Mouse (Mus musculus) forebrain, embryonic 11.5 days (tissue): ENCODE measurements at regions not wholly inside any gene's neighbourhood (a gene's known extent, or its start where the extent isn't known, plus 50 kb on each side); places are given as distances from the start of the nearest gene placed in this dataset.

Experiments
- ATAC-seq: fragments of 200-750 bp; cut with Nextera tagmentation; replicated peaks from 2 replicates; pipeline ENCODE4 v1.8.0; 2017; ENCODE audit warnings: moderate TSS enrichment; ENCODE audit not compliant: low FRiP score
- DNase-seq: peaks from one replicate; pipeline ENCODE4 v3.0.0-alpha.2; 2017; ENCODE audit warnings: low spot score
- H3K27ac ChIP-seq: fragments of 300-500 bp; sonication (generic); 2 replicates; pipeline ENCODE4 v1.5.1; 2014; ENCODE audit warnings: low read depth, low read length
- H3K27me3 ChIP-seq: fragments of 300-500 bp; sonication (generic); 2 replicates; pipeline ENCODE4 v1.6.1; 2014; ENCODE audit warnings: mild to moderate bottlenecking, low read length, mixed read lengths; ENCODE audit not compliant: control insufficient read depth, insufficient read depth
- H3K36me3 ChIP-seq: fragments of 300-500 bp; sonication (generic); 2 replicates; pipeline ENCODE4 v1.6.1; 2014; ENCODE audit warnings: mild to moderate bottlenecking, low read length, moderate library complexity, mixed read lengths; ENCODE audit not compliant: control insufficient read depth, insufficient read depth
- H3K4me1 ChIP-seq: fragments of 300-500 bp; sonication (generic); replicated peaks from 2 replicates; pipeline ENCODE4 v1.6.1; 2014; ENCODE audit warnings: low read length, mixed read lengths; ENCODE audit not compliant: control insufficient read depth, insufficient read depth
- H3K4me2 ChIP-seq: fragments of 300-500 bp; sonication (generic); 2 replicates; pipeline ENCODE4 v1.6.1; 2014; ENCODE audit warnings: low read depth, mild to moderate bottlenecking, low read length, moderate library complexity, mixed read lengths; ENCODE audit not compliant: severe bottlenecking
- H3K4me3 ChIP-seq: fragments of 300-500 bp; sonication (generic); 2 replicates; pipeline ENCODE4 v1.5.1; 2014; ENCODE audit warnings: low read depth, low read length
- H3K9ac ChIP-seq: fragments of 300-500 bp; sonication (generic); 2 replicates; pipeline ENCODE4 v1.6.1; 2014; ENCODE audit warnings: low read length
- H3K9me3 ChIP-seq: fragments of 300-500 bp; sonication (generic); 2 replicates; pipeline ENCODE4 v1.6.1; 2016; ENCODE audit warnings: low read length, mixed read lengths; ENCODE audit not compliant: control insufficient read depth
- WGBS: fragments of 180-500 bp; shearing (Covaris S2); extraction: QIAGEN DNeasy Blood & Tissue Kit; methylation state at CpG from one replicate; pipeline ENCODE4 v1.1.7; 2014; 5-methylcytosine and 5-hydroxymethylcytosine counted together

DNA sequence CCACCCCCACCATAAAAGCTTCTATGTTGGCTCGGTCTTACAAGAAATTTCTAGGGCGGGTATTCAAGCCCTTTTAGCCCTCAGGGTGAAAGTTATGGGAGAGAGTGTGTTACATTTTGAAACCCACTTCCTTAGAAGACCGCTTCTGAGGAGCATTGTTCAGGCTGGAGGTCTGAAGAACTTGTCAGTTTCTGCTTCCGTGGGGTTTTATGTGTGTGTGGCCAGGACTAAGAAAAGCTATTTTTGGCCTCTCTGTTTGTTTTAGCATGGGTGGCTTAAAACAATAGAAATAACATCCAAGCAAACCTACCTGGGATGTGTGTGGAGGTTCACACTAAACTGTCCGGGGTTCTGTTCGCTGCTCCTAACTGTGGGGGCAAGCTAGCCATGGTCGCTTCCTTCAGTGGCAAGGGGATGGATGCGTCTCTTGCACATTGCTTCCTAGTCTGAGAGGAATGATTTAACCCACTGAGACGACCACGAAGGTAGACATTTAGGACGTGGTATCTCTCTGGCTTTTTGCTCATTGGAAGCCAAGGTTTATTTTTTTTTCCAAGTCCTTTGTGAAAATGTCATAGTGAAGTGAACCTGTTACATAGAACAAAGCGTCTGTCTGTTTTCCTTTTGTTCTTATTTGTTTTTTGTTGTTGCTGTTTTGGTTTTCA lies 298.4 kb downstream of the Vrk1 start:
- WGBS, result 79% methylated on average over 12 of the region's 12 CpGs
- Histone ChIP-seq H3K36me3 (no peaks in the 10 kb centered on the region), H3K9ac (no peak overlapping the region), H3K4me3 (no peak overlapping the region), H3K9me3 (no peaks in the 10 kb centered on the region), H3K4me2 (no peak overlapping the region), H3K27ac (no peak overlapping the region), H3K27me3 (peaks cover 4% of the 10 kb centered on the region; the same call in 1 of the 2 replicates), H3K4me1 (peaks cover 4% of the 10 kb centered on the region; the same call in 1 of the 2 replicates)
- ATAC-seq (no peak), DNase-seq (no peak)

- ATAC-seq (no peak), DNase-seq (no peak)
- Histone ChIP-seq H3K4me3 (no peak overlapping the region), H3K27me3 (peaks cover 4% of the 10 kb centered on the region; the same call in 1 of the 2 replicates), H3K27ac (no peak overlapping the region), H3K4me1 (peaks cover 4% of the 10 kb centered on the region; the same call in 1 of the 2 replicates), H3K36me3 (no peaks in the 10 kb centered on the region), H3K4me2 (no peak overlapping the region), H3K9me3 (no peaks in the 10 kb centered on the region), H3K9ac (no peak overlapping the region)
- 82% methylated on average over 25 of the region's 25 CpGs for WGBS
Observed at GRCm38 (mm10) chr12:106308956-106309610, 299.1 kb downstream of the Vrk1 start.

GRCm38 (mm10) chr12:106310171-106310570 lies 300.1 kb downstream of the Vrk1 start:
- 32% methylated on average over 6 of the region's 6 CpGs for WGBS
- peaks cover 6% of the 10 kb centered on the region; the same call in 1 of the 2 replicates for H3K4me1 ChIP-seq
- no peak overlapping the region for H3K27ac ChIP-seq
- no peaks in the 10 kb centered on the region for H3K9me3 ChIP-seq
- H3K4me2 ChIP-seq, result peak overlapping the region; percentile 74; the same call in 1 of the 2 replicates
- DNase-seq, result no peak
- H3K4me3 ChIP-seq, result no peak overlapping the region
- peaks cover 4% of the 10 kb centered on the region; the same call in 1 of the 2 replicates for H3K27me3 ChIP-seq
- H3K36me3 ChIP-seq, result no peaks in the 10 kb centered on the region
- H3K9ac ChIP-seq, result no peak overlapping the region
- no peak for ATAC-seq

GRCm38 (mm10) chr12:106310585-106311319 lies 300.7 kb downstream of the Vrk1 start:
- ATAC-seq (peak; percentile 65; the same call in 1 of the 2 replicates), DNase-seq (peak; percentile 63)
- Histone ChIP-seq H3K4me1 (peaks cover 7% of the 10 kb centered on the region; the same call in 1 of the 2 replicates), H3K4me3 (peak overlapping the region; percentile 38), H3K27ac (no peak overlapping the region), H3K36me3 (no peaks in the 10 kb centered on the region), H3K9ac (peak overlapping the region; percentile 60), H3K4me2 (peak overlapping the region; percentile 74), H3K27me3 (peaks cover 4% of the 10 kb centered on the region; the same call in 1 of the 2 replicates), H3K9me3 (no peaks in the 10 kb centered on the region)
- WGBS, result under 1% methylated on average over 34 of the region's 34 CpGs

DNA sequence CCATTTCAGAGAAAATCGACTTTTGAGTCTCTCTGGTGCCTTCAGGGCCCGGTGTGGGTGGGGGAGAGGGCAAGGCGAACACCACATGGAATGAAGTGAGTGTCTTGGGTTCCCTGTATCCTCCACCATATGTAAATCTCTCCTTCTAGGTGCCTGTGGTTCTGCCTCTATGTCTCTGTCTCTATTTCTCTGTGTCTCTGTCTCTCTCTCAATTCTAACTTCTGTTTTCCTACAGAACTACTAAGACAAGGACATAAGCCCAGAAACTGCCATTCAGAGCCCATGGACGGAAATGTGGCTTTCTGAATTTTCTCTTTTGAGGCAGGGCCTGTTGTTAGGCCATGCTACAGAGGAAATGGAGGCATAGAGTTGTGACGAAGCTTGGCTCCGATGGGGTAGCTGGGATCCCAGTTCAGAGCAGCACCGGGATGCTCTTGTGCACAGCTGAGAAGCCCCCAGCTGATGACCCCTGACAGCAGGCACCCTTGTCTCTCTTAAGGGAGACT lies 301.3 kb downstream of the Vrk1 start:
- Histone ChIP-seq H3K9me3 (no peaks in the 10 kb centered on the region), H3K27ac (no peak overlapping the region), H3K4me1 (peaks cover 7% of the 10 kb centered on the region; the same call in 1 of the 2 replicates), H3K4me3 (peak overlapping the region; percentile 38), H3K9ac (peak overlapping the region; percentile 60), H3K36me3 (no peaks in the 10 kb centered on the region), H3K27me3 (peaks cover 4% of the 10 kb centered on the region; the same call in 1 of the 2 replicates), H3K4me2 (peak overlapping the region; percentile 74)
- DNase-seq, result no peak
- no peak for ATAC-seq
- 44% methylated on average over 7 of the region's 7 CpGs for WGBS

- no peaks in the 10 kb centered on the region for H3K36me3 ChIP-seq
- H3K9me3 ChIP-seq, result no peaks in the 10 kb centered on the region
- DNase-seq, result no peak
- no peak for ATAC-seq
- WGBS, result 64% methylated on average over 17 of the region's 17 CpGs
- no peak overlapping the region for H3K27ac ChIP-seq
- H3K4me1 ChIP-seq, result peaks cover 7% of the 10 kb centered on the region; the same call in 1 of the 2 replicates
- peaks cover 4% of the 10 kb centered on the region; the same call in 1 of the 2 replicates for H3K27me3 ChIP-seq
- H3K4me2 ChIP-seq, result no peak overlapping the region
- no peak overlapping the region for H3K4me3 ChIP-seq
- H3K9ac ChIP-seq, result no peak overlapping the region
Observed at GRCm38 (mm10) chr12:106311831-106312600, 302.0 kb downstream of the Vrk1 start.

DNA sequence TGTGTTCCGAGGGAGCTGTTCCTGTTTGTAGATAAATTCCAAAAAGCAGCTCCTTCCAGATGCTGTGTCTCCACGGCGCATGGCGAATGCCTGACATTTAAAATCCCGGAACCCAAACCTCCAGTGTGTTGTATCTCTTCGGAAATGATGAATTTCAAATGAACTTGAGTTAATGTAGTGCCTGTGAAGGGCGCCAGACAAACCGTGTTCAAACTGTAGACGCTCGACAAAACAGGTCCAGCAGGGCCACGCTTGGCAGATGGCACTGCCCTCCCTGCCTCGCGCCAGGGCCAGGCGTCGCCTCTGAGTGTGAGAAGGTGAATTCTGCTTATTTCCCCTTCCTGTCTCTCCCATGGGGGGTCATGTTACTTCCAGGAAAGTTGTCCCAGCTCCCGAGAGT lies 307.7 kb downstream of the Vrk1 start:
- no peak for ATAC-seq
- 0 out of 2 replicates have a peak, but pooled peaks cover 3% of the 10 kb centered on the region for H3K4me1 ChIP-seq
- no peak overlapping the region for H3K4me2 ChIP-seq

GRCm38 (mm10) chr12:106321511-106321910 lies 311.5 kb downstream of the Vrk1 start:
- 68% methylated on average over 7 of the region's 7 CpGs for WGBS
- Histone ChIP-seq H3K9me3 (no peaks in the 10 kb centered on the region), H3K36me3 (no peaks in the 10 kb centered on the region), H3K4me2 (no peak overlapping the region), H3K9ac (no peak overlapping the region), H3K27ac (no peak overlapping the region), H3K27me3 (no peaks in the 10 kb centered on the region), H3K4me1 (no peaks in the 10 kb centered on the region), H3K4me3 (no peak overlapping the region)
- ATAC-seq (no peak), DNase-seq (no peak)

More for the DNA sequence above, 307.7 kb downstream of the Vrk1 start:
- H3K4me3 ChIP-seq, result no peak overlapping the region
- H3K9me3 ChIP-seq, result no peaks in the 10 kb centered on the region
- H3K27ac ChIP-seq, result no peak overlapping the region
- no peaks in the 10 kb centered on the region for H3K36me3 ChIP-seq
- WGBS, result 90% methylated on average over 16 of the region's 16 CpGs
- no peaks in the 10 kb centered on the region for H3K27me3 ChIP-seq
- DNase-seq, result no peak
- no peak overlapping the region for H3K9ac ChIP-seq
